Mouse (Mus musculus): ENCODE data around the gene Olfr52. TPM values are rescaled to one million over a fixed set of nuclear protein-coding genes. Genes with fewer than 3 reads are reported as not detected.
"Not testable (repeated sequence)": the region's sequence is repeated elsewhere in the genome, so short reads cannot be mapped to it uniquely, and the experiment has no call there.

Gene Olfr52
- total and polyA plus RNA-seq, 2 experiments = not detected

DNA sequence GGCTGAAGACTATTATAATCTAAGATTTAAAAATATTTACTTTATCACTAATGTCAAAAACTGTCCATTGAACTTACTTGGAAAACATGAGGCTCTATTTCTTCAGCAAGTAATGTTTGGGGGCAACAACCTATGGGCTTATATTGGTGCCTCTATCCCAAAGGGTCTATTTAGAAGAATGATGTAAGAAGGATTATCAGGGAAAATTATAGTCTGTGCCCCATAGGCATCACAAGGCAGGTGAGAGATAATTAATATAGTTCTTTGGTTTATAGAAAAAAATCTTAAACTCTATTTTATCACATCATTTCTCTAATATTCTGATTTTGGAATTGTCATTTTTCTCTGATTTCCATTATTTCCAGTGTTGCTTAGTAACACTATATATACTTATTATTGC lies 7.8 kb downstream of the Olfr52 start, which contains the start of gene Olfr1044:
Gene Olfr1044, minus strand, starts transcription at position 101 of the 400 bp plus-strand sequence.
- Histone ChIP-seq H3K27me3 (ENCODE audit: control insufficient read depth, insufficient read depth, low read length) (no peaks in the 10 kb centered on the region), H3K4me3 (ENCODE audit: insufficient read depth, low read depth, low read length) (no peak within 1 kb of the TSS), H3K79me2 (ENCODE audit: control insufficient read depth, insufficient read depth, low read length) (no peaks in the 10 kb centered on the region), H3K9ac (ENCODE audit: low read depth, low read length) (no peak within 1 kb of the TSS), H3K4me1 (ENCODE audit: control insufficient read depth, insufficient read depth, low read length) (no peaks in the 10 kb centered on the region), H3K27ac (replicated peaks; ENCODE audit: insufficient read depth, low read depth, low read length) (no peak within 1 kb of the TSS), H3K36me3 (ENCODE audit: control insufficient read depth, insufficient read depth, low read length) (no peaks in the 10 kb centered on the region)
- no peak for DNase-seq (ENCODE audit: extremely low read depth, low read depth, low spot score)
- TF ChIP-seq POLR2A (IDR thresholded peaks at IDR 0.05; ENCODE audit: extremely low read depth, insufficient read depth, low read length) (no peak), CTCF (IDR thresholded peaks at IDR 0.05; ENCODE audit: low read depth, low read length) (no peak)

- DNase-seq (ENCODE audit: extremely low read depth, low read depth, low spot score); H3K4me1 ChIP-seq (ENCODE audit: control insufficient read depth, insufficient read depth, low read length); H3K4me3 ChIP-seq (ENCODE audit: insufficient read depth, low read depth, low read length); H3K36me3 ChIP-seq (ENCODE audit: control insufficient read depth, insufficient read depth, low read length); H3K27ac ChIP-seq (replicated peaks; ENCODE audit: insufficient read depth, low read depth, low read length); H3K9ac ChIP-seq (ENCODE audit: low read depth, low read length); H3K27me3 ChIP-seq (ENCODE audit: control insufficient read depth, insufficient read depth, low read length); H3K79me2 ChIP-seq (ENCODE audit: control insufficient read depth, insufficient read depth, low read length): not testable (repeated sequence)
- WGBS = 82% methylated on average over 7 of the region's 7 CpGs
These were observed 10.1 kb downstream of the Olfr52 start for GRCm38 (mm10) chr2:86175422-86175821.

- 84% methylated on average over 2 of the region's 2 CpGs for WGBS
- Histone ChIP-seq H3K9ac (ENCODE audit: low read depth, low read length) (no peak within 1 kb of the TSS), H3K79me2 (ENCODE audit: control insufficient read depth, insufficient read depth, low read length) (no peaks in the 10 kb centered on the region), H3K36me3 (ENCODE audit: control insufficient read depth, insufficient read depth, low read length) (no peaks in the 10 kb centered on the region), H3K27ac (replicated peaks; ENCODE audit: insufficient read depth, low read depth, low read length) (no peak within 1 kb of the TSS), H3K4me3 (ENCODE audit: insufficient read depth, low read depth, low read length) (no peak within 1 kb of the TSS), H3K4me1 (ENCODE audit: control insufficient read depth, insufficient read depth, low read length) (no peaks in the 10 kb centered on the region), H3K27me3 (ENCODE audit: control insufficient read depth, insufficient read depth, low read length) (no peaks in the 10 kb centered on the region)
- no peak for DNase-seq (ENCODE audit: extremely low read depth, low read depth, low spot score)
- no peak for TF ChIP-seq CTCF (IDR thresholded peaks at IDR 0.05; ENCODE audit: low read depth, low read length)
- no peak for TF ChIP-seq POLR2A (IDR thresholded peaks at IDR 0.05; ENCODE audit: extremely low read depth, insufficient read depth, low read length)
These were observed 18.1 kb downstream of the Olfr52 start, which contains the start of gene Olfr1043 for GRCm38 (mm10) chr2:86167422-86167821. Gene Olfr1043 (minus strand): TSS chr2:86167522.

DNA sequence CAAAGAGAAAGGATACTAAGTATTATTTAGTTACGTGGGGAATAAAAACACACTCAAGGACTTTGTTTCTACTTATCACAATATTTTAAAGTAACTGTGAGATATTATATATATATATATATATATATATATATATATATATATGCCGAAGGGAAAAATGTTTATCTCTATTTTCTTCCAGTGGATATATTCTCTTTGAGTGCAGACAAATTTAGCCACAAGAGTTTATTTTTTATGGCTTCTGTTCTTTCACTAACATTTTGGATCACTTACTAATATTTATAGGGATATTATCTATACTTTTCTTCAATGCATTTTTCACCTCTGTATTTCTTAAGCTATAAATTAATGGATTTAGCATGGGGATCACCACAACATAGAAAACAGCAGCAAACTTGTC lies 23.7 kb downstream of the Olfr52 start, which contains the start of gene Olfr1042:
Gene Olfr1042, minus strand, starts transcription at position 101 of the 400 bp plus-strand sequence.
- no peaks in the 10 kb centered on the region for H3K36me3 ChIP-seq (ENCODE audit: control insufficient read depth, insufficient read depth, low read length)
- H3K4me1 ChIP-seq (ENCODE audit: control insufficient read depth, insufficient read depth, low read length) = no peaks in the 10 kb centered on the region
- H3K79me2 ChIP-seq (ENCODE audit: control insufficient read depth, insufficient read depth, low read length) = no peaks in the 10 kb centered on the region
- TF ChIP-seq POLR2A (IDR thresholded peaks at IDR 0.05; ENCODE audit: extremely low read depth, insufficient read depth, low read length) (no peak), CTCF (IDR thresholded peaks at IDR 0.05; ENCODE audit: low read depth, low read length) (no peak)
- H3K4me3 ChIP-seq (ENCODE audit: insufficient read depth, low read depth, low read length) = no peak within 1 kb of the TSS
- DNase-seq (ENCODE audit: extremely low read depth, low read depth, low spot score) = no peak
- no peaks in the 10 kb centered on the region for H3K27me3 ChIP-seq (ENCODE audit: control insufficient read depth, insufficient read depth, low read length)
- H3K27ac ChIP-seq (replicated peaks; ENCODE audit: insufficient read depth, low read depth, low read length) = no peak within 1 kb of the TSS
- WGBS = 81% methylated on average over 2 of the region's 2 CpGs
- no peak within 1 kb of the TSS for H3K9ac ChIP-seq (ENCODE audit: low read depth, low read length)

GRCm38 (mm10) chr2:86146632-86147031 lies 38.9 kb downstream of the Olfr52 start, which contains the start of gene Olfr1040:
Gene Olfr1040 (minus strand): TSS chr2:86146732.
- Histone ChIP-seq H3K79me2 (ENCODE audit: control insufficient read depth, insufficient read depth, low read length) (no peaks in the 10 kb centered on the region), H3K27me3 (ENCODE audit: control insufficient read depth, insufficient read depth, low read length) (no peaks in the 10 kb centered on the region), H3K36me3 (ENCODE audit: control insufficient read depth, insufficient read depth, low read length) (no peaks in the 10 kb centered on the region), H3K9ac (ENCODE audit: low read depth, low read length) (no peak within 1 kb of the TSS), H3K27ac (replicated peaks; ENCODE audit: insufficient read depth, low read depth, low read length) (no peak within 1 kb of the TSS), H3K4me3 (ENCODE audit: insufficient read depth, low read depth, low read length) (no peak within 1 kb of the TSS), H3K4me1 (ENCODE audit: control insufficient read depth, insufficient read depth, low read length) (no peaks in the 10 kb centered on the region)
- DNase-seq (ENCODE audit: extremely low read depth, low read depth, low spot score) = no peak
- WGBS = 89% methylated on average over 1 of the region's 1 CpGs
- TF ChIP-seq CTCF (IDR thresholded peaks at IDR 0.05; ENCODE audit: low read depth, low read length) = no peak
- no peak for TF ChIP-seq POLR2A (IDR thresholded peaks at IDR 0.05; ENCODE audit: extremely low read depth, insufficient read depth, low read length)

DNA sequence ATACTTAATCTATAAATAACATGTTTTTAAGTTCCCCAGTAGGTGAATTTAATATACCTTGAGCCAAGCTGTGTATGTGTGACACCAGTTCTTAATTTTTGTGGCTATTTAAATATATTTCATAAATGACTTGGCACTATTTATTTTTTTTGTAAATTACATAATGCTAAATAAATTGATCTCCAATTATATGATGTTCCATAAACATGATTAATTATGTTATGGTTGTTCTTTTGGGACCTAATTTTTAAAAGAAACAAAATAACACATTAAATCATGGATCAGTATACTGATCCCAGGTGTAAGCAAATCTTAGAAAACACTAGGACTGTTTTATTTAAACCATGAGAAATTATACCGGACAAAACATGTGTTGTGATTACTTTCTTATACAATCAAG lies 49.7 kb downstream of the Olfr52 start, which contains the start of gene Olfr1039:
Gene Olfr1039, minus strand, starts transcription at position 101 of the 400 bp plus-strand sequence.
- Histone ChIP-seq H3K4me1 (ENCODE audit: control insufficient read depth, insufficient read depth, low read length) (no peaks in the 10 kb centered on the region), H3K9ac (ENCODE audit: low read depth, low read length) (no peak within 1 kb of the TSS), H3K79me2 (ENCODE audit: control insufficient read depth, insufficient read depth, low read length) (no peaks in the 10 kb centered on the region), H3K27me3 (ENCODE audit: control insufficient read depth, insufficient read depth, low read length) (no peaks in the 10 kb centered on the region), H3K27ac (replicated peaks; ENCODE audit: insufficient read depth, low read depth, low read length) (no peak within 1 kb of the TSS), H3K36me3 (ENCODE audit: control insufficient read depth, insufficient read depth, low read length) (no peaks in the 10 kb centered on the region), H3K4me3 (ENCODE audit: insufficient read depth, low read depth, low read length) (no peak within 1 kb of the TSS)
- no peak for DNase-seq (ENCODE audit: extremely low read depth, low read depth, low spot score)
- 96% methylated on average over 1 of the region's 1 CpGs for WGBS
- TF ChIP-seq POLR2A (IDR thresholded peaks at IDR 0.05; ENCODE audit: extremely low read depth, insufficient read depth, low read length) (no peak), CTCF (IDR thresholded peaks at IDR 0.05; ENCODE audit: low read depth, low read length) (no peak)

Other genes with a start within 250 kb of the Olfr52 start
- not detected in 2 replicates for gene Olfr1028, start 235.2 kb downstream of the Olfr52 start, total RNA-seq (2014; rRNA removed)
- not detected in 2 replicates for gene Olfr1028, start 235.2 kb downstream of the Olfr52 start, polyA plus RNA-seq (2012; rRNA removed)
- gene Olfr1029, start 211.8 kb downstream of the Olfr52 start, total RNA-seq (2014; rRNA removed) = 0.09 and 0.13 TPM in 2 replicates
- gene Olfr1029, start 211.8 kb downstream of the Olfr52 start, polyA plus RNA-seq (2012; rRNA removed) = 0.04 TPM in 1 of 2 replicates, not detected in the other
- under 0.01 TPM in 1 of 2 replicates, not detected in the other for gene Olfr1030, start 206.4 kb downstream of the Olfr52 start, total RNA-seq (2014; rRNA removed)
- 0.02 TPM in 1 of 2 replicates, not detected in the other for gene Olfr1030, start 206.4 kb downstream of the Olfr52 start, polyA plus RNA-seq (2012; rRNA removed)
- not detected in 2 replicates for gene Olfr1031, start 195.4 kb downstream of the Olfr52 start, total RNA-seq (2014; rRNA removed)
- gene Olfr1031, start 195.4 kb downstream of the Olfr52 start, polyA plus RNA-seq (2012; rRNA removed) = not detected in 2 replicates
- not detected in 2 replicates for gene Olfr1032, start 180.1 kb downstream of the Olfr52 start, total RNA-seq (2014; rRNA removed)
- not detected in 2 replicates for gene Olfr1032, start 180.1 kb downstream of the Olfr52 start, polyA plus RNA-seq (2012; rRNA removed)
- gene Olfr1033, start 165.1 kb downstream of the Olfr52 start, total RNA-seq (2014; rRNA removed) = 8.7 and 10.7 TPM in 2 replicates
- 1.7 TPM in 2 replicates for gene Olfr1033, start 165.1 kb downstream of the Olfr52 start, polyA plus RNA-seq (2012; rRNA removed)
- 2.4 and 2.6 TPM in 2 replicates for gene Olfr1034, start 139.8 kb downstream of the Olfr52 start, total RNA-seq (2014; rRNA removed)
- 0.90 and 0.93 TPM in 2 replicates for gene Olfr1034, start 139.8 kb downstream of the Olfr52 start, polyA plus RNA-seq (2012; rRNA removed)
- not detected in 2 replicates for gene Olfr1036, start 111.7 kb downstream of the Olfr52 start, total RNA-seq (2014; rRNA removed)
- not detected in 2 replicates for gene Olfr1036, start 111.7 kb downstream of the Olfr52 start, polyA plus RNA-seq (2012; rRNA removed)
- gene Olfr1037, start 98.3 kb downstream of the Olfr52 start, total RNA-seq (2014; rRNA removed) = not detected in 2 replicates
- not detected in 2 replicates for gene Olfr1037, start 98.3 kb downstream of the Olfr52 start, polyA plus RNA-seq (2012; rRNA removed)
- gene Olfr1039, start 49.8 kb downstream of the Olfr52 start, total RNA-seq (2014; rRNA removed) = not detected in 2 replicates
- not detected in 2 replicates for gene Olfr1039, start 49.8 kb downstream of the Olfr52 start, polyA plus RNA-seq (2012; rRNA removed)
- gene Olfr1040, start 39.0 kb downstream of the Olfr52 start, total RNA-seq (2014; rRNA removed) = not detected in 2 replicates
- not detected in 2 replicates for gene Olfr1040, start 39.0 kb downstream of the Olfr52 start, polyA plus RNA-seq (2012; rRNA removed)
- gene Olfr1042, start 23.8 kb downstream of the Olfr52 start, total RNA-seq (2014; rRNA removed) = not detected in 2 replicates
- gene Olfr1042, start 23.8 kb downstream of the Olfr52 start, polyA plus RNA-seq (2012; rRNA removed) = not detected in 2 replicates
- not detected in 2 replicates for gene Olfr1043, start 18.2 kb downstream of the Olfr52 start, total RNA-seq (2014; rRNA removed)
- not detected in 2 replicates for gene Olfr1043, start 18.2 kb downstream of the Olfr52 start, polyA plus RNA-seq (2012; rRNA removed)
- not detected in 2 replicates for gene Olfr1044, start 7.9 kb downstream of the Olfr52 start, total RNA-seq (2014; rRNA removed)
- not detected in 2 replicates for gene Olfr1044, start 7.9 kb downstream of the Olfr52 start, polyA plus RNA-seq (2012; rRNA removed)
- gene Olfr1045, start 17.3 kb upstream of the Olfr52 start, total RNA-seq (2014; rRNA removed) = not detected in 2 replicates
- not detected in 2 replicates for gene Olfr1045, start 17.3 kb upstream of the Olfr52 start, polyA plus RNA-seq (2012; rRNA removed)
- gene Olfr1046, start 33.6 kb upstream of the Olfr52 start, total RNA-seq (2014; rRNA removed) = not detected in 2 replicates
- gene Olfr1046, start 33.6 kb upstream of the Olfr52 start, polyA plus RNA-seq (2012; rRNA removed) = not detected in 2 replicates
- gene Olfr1047, start 45.7 kb upstream of the Olfr52 start, total RNA-seq (2014; rRNA removed) = not detected in 2 replicates
- not detected in 2 replicates for gene Olfr1047, start 45.7 kb upstream of the Olfr52 start, polyA plus RNA-seq (2012; rRNA removed)
- not detected in 2 replicates for gene Olfr1048, start 54.6 kb upstream of the Olfr52 start, total RNA-seq (2014; rRNA removed)
- not detected in 2 replicates for gene Olfr1048, start 54.6 kb upstream of the Olfr52 start, polyA plus RNA-seq (2012; rRNA removed)
- not detected in 2 replicates for gene Olfr1049, start 72.6 kb upstream of the Olfr52 start, total RNA-seq (2014; rRNA removed)
- gene Olfr1049, start 72.6 kb upstream of the Olfr52 start, polyA plus RNA-seq (2012; rRNA removed) = not detected in 2 replicates
- gene Olfr1051, start 93.4 kb upstream of the Olfr52 start, total RNA-seq (2014; rRNA removed) = not detected in 2 replicates
- not detected in 2 replicates for gene Olfr1051, start 93.4 kb upstream of the Olfr52 start, polyA plus RNA-seq (2012; rRNA removed)
- gene Olfr1052, start 106.8 kb upstream of the Olfr52 start, total RNA-seq (2014; rRNA removed) = not detected in 2 replicates
- gene Olfr1052, start 106.8 kb upstream of the Olfr52 start, polyA plus RNA-seq (2012; rRNA removed) = not detected in 2 replicates
- not detected in 2 replicates for gene Olfr1053, start 129.6 kb upstream of the Olfr52 start, total RNA-seq (2014; rRNA removed)
- gene Olfr1053, start 129.6 kb upstream of the Olfr52 start, polyA plus RNA-seq (2012; rRNA removed) = not detected in 2 replicates
- not detected in 2 replicates for gene Olfr1054, start 149.8 kb upstream of the Olfr52 start, total RNA-seq (2014; rRNA removed)
- not detected in 2 replicates for gene Olfr1054, start 149.8 kb upstream of the Olfr52 start, polyA plus RNA-seq (2012; rRNA removed)
- gene Olfr1055, start 164.6 kb upstream of the Olfr52 start, total RNA-seq (2014; rRNA removed) = not detected in 2 replicates
- not detected in 2 replicates for gene Olfr1055, start 164.6 kb upstream of the Olfr52 start, polyA plus RNA-seq (2012; rRNA removed)
- gene Olfr1056, start 176.8 kb upstream of the Olfr52 start, total RNA-seq (2014; rRNA removed) = not detected in 2 replicates
- not detected in 2 replicates for gene Olfr1056, start 176.8 kb upstream of the Olfr52 start, polyA plus RNA-seq (2012; rRNA removed)
- gene Olfr1057, start 192.7 kb upstream of the Olfr52 start, total RNA-seq (2014; rRNA removed) = not detected in 2 replicates
- gene Olfr1057, start 192.7 kb upstream of the Olfr52 start, polyA plus RNA-seq (2012; rRNA removed) = not detected in 2 replicates
- gene Olfr1058, start 202.9 kb upstream of the Olfr52 start, total RNA-seq (2014; rRNA removed) = not detected in 2 replicates
- not detected in 2 replicates for gene Olfr1058, start 202.9 kb upstream of the Olfr52 start, polyA plus RNA-seq (2012; rRNA removed)
- gene Olfr1061, start 228.4 kb upstream of the Olfr52 start, total RNA-seq (2014; rRNA removed) = not detected in 2 replicates
- gene Olfr1061, start 228.4 kb upstream of the Olfr52 start, polyA plus RNA-seq (2012; rRNA removed) = not detected in 2 replicates
- gene Olfr1062, start 241.1 kb upstream of the Olfr52 start, total RNA-seq (2014; rRNA removed) = not detected in 2 replicates
- not detected in 2 replicates for gene Olfr1062, start 241.1 kb upstream of the Olfr52 start, polyA plus RNA-seq (2012; rRNA removed)

Data from liver, adult 2 months (tissue).